Mouse (Mus musculus): ENCODE data around the gene Wdr5.

Gene Wdr5

DNA sequence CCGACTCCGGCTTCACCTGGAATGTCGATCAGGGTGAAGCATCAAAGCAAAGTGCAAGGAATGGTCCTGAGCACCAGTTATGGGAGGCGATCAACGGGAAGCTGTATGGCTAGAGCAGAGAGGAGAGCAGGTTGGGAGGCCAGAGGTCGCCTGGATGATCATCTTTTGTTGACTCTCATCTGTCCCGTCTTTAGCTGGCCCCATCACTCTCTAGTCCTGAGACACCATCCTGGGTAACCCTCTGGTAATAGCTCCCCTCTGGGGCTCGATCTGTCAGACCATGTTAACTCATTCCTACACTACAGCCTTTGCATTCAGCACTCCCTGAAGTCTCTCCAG, 58.6 kb downstream of the Wdr5 start:
- in situ Hi-C loops (cut with MboI; ENCODE audit: low pct_unique_long_range_greater_than_20kb in 1 of 2, low sequenced_read_pairs in 2 of 2, unreplicated experiment in 1 of 2): loop anchor here in 1 of 2 experiments (10.0 kb wide), 1 partner anchor 171 kb away; no protein-coding TSS in a partner anchor

GRCm38 (mm10) chr2:27576416-27576815, 61.5 kb downstream of the Wdr5 start:
- in situ Hi-C loops (cut with MboI; ENCODE audit: low pct_unique_long_range_greater_than_20kb in 1 of 2, low sequenced_read_pairs in 2 of 2, unreplicated experiment in 1 of 2): loop anchor here in 1 of 2 experiments (10.0 kb wide), 1 partner anchor 168 kb away; no protein-coding TSS in a partner anchor

GRCm38 (mm10) chr2:27578552-27578951, 63.6 kb downstream of the Wdr5 start:
- in situ Hi-C loops (cut with MboI; ENCODE audit: low pct_unique_long_range_greater_than_20kb in 1 of 2, low sequenced_read_pairs in 2 of 2, unreplicated experiment in 1 of 2): loop anchor here in 1 of 2 experiments (10.0 kb wide), 1 partner anchor 166 kb away; no protein-coding TSS in a partner anchor

- in situ Hi-C loops (cut with MboI; ENCODE audit: low pct_unique_long_range_greater_than_20kb in 1 of 2, low sequenced_read_pairs in 2 of 2, unreplicated experiment in 1 of 2): no loop called here
These were observed 67.2 kb downstream of the Wdr5 start for GRCm38 (mm10) chr2:27582112-27582511.

DNA sequence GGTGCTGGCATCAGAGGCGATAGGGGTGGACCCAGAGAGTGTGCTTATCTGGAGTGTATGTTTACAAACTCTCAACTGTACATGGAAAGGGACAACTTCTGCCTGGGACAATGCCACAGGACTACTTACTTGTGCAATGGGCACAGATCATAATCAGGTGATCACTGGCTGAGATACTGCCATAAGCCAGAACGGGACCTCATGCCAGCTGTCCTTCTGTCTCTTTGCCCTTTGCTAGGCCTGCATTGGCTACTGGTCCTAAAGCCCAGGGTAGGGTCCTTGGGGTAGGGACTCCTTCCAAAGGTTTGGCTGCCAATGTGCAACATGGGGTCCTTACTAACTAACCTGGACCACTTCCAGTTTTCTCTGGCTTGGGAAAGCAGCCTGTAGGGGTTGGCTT, 68.1 kb downstream of the Wdr5 start:
- in situ Hi-C loops (cut with MboI; ENCODE audit: low pct_unique_long_range_greater_than_20kb in 1 of 2, low sequenced_read_pairs in 2 of 2, unreplicated experiment in 1 of 2): no loop called here

- in situ Hi-C loops (cut with MboI; ENCODE audit: low pct_unique_long_range_greater_than_20kb in 1 of 2, low sequenced_read_pairs in 2 of 2, unreplicated experiment in 1 of 2): no loop called here
These were observed 69.6 kb downstream of the Wdr5 start for GRCm38 (mm10) chr2:27584546-27584945.

Data from mouse embryonic stem cell (cell line).